Mouse (Mus musculus) brain, adult 2 months (tissue): Measurements from ENCODE around the gene Hdac4.
A peak's percentile ranks its signal among the peaks of the same experiment; 100 is the strongest.

ENCODE experiments used
- DNase-seq: peaks from one replicate; pipeline ENCODE4 v3.0.0; 2011; ENCODE audit warnings: low read depth, low spot score

The Hdac4 gene

DNA sequence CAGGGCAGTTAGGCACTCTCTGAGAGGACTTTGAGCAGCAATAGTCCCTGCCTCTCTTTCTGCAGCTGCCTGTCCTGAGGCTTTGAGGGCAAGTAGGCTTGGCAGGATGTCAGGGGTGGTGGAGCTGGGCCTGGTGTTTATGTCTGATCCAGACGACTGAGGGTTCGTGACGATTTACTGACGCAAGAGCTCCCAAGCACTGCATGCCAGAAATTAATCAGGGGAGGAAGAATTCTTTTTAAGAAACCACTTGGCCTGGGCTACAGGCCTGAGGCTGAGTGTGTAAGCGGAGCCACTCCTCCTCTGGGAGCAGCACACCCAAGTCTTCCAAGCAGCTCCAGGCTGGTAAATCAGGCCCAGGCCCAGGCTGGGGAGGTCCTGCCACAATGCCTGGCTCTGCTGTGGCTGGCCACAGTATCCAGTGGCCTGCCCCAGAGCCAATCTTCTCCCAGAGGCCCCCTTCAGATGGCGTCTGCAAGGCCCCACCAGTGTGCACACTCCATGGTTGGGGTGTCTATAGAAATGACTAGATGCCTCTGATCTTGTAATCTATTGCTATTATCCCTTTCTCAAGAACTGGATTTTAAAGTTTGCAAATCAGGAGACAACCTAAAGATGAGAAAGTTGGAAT lies 64.9 kb downstream of the Hdac4 start:
- DNase-seq = peak; percentile 70

DNA sequence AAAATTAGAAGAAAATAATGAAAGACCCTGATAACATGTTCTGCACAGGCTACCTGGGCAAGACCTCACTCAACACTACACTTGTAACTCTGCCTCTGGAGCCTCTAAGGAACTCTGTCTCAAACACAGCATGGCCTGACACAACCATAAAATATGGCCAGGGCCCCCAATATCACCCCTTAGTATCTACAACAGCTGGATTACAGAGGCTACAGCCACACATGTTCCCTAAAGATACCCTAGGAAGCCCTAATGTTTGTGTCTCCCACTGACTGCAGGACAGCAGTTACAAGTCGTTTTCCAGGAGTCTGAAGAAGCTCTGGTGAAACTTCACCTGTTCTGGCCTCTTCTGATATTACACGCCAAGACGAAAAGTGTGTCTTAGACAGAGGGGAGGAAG lies 65.7 kb downstream of the Hdac4 start:
- no peak for DNase-seq

DNA sequence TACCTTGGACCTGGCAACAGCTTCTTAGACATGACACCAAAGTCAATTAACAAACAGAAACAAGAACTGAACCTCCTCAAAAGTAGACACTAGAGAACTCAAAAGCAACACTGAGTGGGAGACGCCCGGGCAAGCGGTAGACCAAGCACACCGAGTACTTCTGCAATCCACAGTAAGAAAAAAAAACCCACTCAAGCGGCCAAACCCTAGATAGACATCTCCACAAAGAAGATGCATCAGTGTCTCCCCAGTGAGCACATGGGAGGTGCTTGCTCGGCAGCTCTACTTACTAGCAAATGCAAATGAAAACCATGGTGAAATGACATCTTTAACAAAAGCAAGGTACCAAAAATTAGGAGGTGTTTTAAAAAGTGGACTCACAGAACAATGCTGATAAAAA lies 67.7 kb downstream of the Hdac4 start:
- no peak for DNase-seq

DNA sequence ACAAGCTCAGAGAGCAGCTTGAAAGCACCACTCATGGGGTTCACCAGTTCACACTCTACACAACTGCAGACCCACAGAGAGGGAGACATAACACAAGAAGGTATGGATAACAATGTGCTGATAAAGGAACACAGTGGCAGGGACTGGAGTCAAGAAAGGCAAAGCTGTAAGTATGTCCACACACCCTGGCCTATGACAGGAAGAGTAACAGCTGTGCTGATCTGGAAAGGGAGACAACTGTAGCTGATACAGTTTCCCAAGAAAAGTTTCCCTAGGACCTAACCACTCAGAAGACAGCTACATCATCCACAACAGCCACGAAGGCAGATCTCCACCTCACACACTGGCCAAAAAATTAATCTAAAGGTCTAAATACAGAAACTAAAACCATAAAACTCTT lies 68.1 kb downstream of the Hdac4 start:
- no peak for DNase-seq

DNA sequence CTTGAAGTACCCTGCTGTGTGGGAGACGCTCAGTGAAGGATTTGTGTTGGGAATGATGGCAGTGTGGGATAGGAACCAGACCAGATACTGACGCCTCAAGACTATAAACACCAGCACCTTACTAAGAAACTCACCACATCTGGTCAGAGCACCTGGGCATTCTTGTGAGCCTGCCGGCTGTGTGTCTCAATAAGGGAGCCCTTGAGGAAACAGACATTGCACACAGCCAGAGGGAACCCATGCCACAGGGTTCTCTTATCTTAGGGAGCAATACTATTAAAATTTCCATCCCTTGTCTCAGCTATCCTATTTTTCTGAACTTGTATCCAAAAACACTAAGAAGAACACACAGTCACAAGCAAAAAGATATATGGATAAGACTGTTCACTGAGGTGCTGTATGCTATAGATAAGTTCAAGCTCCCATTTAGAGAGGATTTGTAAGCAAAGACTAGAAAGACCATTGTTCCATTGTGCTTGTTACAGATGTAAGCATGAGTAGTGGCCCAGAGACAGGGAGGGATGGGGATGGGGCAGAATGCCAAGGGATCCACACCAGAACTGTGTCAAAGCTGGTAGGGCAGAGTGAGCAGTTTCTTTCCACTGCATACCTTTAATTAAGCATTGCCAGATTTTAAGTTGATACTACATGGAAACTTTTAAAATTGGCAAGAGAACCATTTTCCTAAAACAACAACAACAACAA lies 70.8 kb downstream of the Hdac4 start:
- DNase-seq = peak; percentile 73

DNA sequence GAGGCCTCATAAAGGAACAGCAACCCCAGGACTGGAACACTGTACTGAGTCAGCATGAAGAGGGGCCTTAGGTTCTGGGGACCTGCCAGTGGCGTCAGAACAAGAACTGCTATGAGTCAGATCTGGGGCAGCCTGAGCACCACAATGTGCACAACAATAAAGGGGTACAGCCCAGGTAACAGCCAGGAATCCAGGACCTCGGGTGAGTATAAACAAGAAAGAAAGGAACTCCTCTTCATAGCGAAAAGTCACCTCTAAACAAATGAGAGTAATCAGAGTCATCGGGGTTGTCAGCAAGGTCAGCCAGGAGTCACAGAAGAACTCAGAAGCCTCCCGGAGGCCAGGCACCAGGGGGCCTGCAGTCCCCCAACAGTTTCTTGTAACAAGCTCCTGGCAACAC lies 76.2 kb downstream of the Hdac4 start:
- DNase-seq = no peak

DNA sequence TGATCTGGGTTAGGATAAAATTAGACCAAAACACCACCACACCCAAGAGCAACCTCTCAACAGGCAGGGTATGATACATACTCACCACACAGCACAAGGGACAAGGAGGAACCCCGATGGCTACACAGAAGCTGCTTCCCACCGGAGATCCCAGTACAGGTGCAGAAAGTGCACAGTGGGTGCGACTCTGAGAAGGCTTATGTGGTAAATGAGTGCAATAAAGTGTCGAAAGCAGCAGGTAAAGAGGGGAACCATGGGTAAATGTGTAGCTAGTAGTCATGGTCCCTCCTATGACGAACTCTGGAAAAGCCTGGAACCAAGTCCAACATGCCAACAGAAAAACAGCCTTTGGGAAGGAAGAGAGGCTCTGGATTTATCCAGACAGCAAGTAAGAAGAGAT lies 77.9 kb downstream of the Hdac4 start:
- DNase-seq = no peak

DNA sequence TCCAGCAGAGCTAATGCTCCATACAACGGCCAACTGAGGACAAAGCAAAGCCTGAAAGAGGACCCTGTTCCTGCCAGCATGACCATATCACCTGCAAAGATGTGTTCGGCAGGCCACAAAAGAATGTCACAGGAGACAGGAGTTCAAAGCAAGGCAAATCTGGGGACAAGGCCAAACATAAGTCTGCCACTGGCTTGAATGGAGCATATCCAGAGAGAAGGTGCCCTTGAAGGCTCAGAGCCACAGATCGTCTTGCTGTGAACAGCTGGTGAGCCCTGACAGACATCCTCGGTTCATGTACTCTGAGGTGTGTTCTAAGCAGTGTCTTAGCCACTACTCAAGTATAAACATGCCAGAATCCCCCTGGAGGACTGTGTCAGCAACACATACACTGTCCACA lies 79.3 kb downstream of the Hdac4 start:
- DNase-seq = no peak

DNA sequence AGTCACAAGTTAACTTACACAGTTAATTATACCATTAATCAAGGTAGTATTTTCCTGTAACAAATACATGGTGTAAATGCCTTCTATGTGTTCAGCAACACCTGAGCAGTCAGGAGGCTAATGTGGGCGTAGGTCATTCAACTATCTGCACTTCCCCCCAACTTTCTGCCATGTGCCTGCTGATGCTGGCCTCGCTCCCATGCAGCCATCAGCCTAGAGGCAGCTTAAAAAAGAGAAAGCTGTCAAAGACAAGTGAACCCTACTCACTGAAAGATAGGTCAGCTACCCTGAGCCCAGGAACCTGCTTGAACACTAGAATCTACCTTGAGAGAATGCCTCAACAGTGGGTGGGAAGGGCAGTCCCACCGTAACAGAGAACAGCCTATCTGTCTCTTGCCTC lies 81.4 kb downstream of the Hdac4 start:
- DNase-seq = no peak

DNA sequence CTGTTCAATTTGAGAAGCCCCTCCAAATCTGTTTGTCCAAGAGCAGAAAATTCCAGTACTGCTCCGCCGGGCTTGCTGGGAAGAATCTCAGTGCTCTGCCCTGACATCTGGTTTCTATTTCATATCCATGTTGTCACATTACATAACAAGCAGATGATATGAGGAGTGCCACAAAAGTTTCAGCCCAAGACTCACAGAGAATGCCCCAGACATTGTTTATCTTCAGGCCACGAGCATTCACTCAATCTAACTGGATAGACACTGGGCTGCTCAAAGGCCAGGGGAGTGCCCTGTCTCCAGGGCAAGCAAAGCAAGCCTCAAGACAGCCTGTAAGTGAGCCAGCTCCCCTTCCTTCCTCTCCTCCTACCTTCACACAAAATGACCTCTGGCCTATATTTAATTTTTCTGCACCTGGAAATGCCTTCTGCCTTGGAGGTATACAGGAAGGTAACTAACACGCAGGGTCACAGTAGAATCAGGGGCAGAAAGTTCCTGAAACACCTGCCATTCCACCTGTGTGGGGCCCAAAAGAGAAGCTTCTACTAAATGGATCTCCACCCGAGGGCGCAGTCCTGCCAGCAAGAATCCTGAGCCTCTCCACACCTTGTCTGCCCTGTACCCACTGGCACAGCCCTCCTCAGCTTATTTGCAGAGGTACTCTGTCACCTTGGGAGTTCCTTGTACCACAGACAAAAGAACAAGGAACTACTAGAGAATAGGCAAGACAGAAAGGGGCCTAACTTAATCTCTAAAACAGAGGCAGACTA lies 82.1 kb downstream of the Hdac4 start:
- no peak for DNase-seq

DNA sequence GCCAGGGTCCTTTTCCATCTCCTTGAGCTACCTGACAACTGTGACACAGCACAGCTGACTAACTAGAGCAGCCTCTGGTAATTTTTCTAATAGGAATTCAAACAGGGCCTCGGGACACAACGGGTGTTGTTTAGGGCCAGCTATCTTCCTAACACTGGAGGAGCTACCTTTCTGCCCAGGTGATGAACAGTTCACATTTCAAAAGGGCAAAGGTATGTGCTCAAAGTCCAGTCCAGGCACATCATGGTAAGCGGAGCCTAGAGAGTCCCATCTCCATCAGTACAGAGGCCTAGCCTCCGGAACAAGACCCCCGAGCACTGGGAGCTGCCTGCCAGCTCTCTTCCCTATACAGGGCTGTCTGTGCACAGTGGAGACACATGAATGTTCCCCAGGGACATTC lies 82.9 kb downstream of the Hdac4 start:
- DNase-seq = no peak

DNA sequence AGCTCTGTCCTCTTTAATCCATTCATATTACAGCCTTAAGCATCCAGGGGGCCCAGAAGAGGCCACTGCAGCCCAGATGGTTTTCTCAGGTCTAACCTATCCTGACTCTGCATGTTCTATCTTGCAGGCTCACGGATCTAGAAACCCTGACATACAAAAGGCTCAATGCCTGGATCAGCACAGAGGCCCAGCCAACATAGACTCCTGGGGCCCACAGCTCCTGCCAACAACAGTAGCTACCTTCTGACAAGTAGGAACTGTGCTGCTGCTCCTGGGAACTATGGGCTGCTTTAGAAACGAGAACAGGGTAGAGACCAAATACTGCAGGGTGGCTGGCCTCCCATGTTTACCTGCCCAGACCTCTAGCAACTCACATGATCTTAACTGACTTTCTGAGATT lies 83.9 kb downstream of the Hdac4 start:
- DNase-seq = peak; percentile 54

DNA sequence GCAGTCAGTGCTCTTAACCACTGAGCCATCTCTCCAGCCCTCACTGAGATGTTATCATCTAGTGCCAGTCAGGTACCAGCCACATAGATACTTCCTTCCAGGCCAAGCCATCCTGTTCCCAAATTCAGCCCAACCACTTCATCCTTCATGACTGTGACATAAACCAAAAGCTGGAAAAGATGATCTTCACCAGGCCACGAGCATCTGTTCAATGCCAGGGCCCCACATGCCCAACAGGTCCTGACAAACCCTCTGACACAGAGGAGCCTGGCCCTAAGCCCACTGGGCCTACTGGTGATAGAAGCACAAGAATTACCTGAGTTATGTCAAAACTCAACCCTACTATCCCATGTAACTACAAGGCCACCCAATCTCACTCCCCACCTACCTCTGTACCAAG lies 84.5 kb downstream of the Hdac4 start:
- no peak for DNase-seq

DNA sequence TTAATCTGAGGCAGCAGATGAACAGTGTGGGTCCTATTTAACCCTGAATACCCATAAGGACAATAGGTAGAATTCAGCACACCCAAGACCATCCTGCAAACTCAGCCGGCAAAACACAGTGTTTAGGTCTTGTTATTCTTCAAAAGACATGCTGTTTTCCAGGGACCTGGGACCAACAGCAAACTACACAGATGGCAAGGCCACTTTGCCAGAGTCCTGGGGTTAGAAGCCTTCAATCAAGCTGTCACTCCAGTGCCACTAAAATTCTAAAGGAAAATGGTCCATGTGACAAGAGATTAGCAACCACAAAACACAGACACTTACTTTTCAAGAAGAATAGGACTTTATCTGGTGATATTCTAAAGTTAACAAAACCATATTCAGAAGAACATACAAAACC lies 86.3 kb downstream of the Hdac4 start:
- peak; percentile 91 for DNase-seq

DNA sequence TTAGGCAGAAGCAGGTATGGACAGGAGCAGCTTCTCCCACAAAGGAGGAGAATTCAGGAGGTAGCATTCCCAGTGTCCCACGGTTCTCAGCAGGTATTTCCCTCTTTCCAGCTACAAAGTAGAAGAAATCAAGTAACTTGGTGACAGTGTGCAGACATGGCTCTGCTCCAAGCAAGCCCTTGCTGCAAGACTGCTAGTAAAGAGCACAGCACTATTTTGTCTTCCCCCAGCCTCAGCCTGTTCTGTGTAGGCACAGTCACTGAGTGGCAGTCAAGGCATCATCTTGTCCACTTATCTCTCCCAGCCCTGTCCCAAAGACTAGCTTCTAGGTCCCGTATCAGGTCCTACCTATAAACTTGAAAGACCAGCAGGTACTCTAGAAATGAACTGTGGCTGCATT lies 86.9 kb downstream of the Hdac4 start:
- no peak for DNase-seq

DNA sequence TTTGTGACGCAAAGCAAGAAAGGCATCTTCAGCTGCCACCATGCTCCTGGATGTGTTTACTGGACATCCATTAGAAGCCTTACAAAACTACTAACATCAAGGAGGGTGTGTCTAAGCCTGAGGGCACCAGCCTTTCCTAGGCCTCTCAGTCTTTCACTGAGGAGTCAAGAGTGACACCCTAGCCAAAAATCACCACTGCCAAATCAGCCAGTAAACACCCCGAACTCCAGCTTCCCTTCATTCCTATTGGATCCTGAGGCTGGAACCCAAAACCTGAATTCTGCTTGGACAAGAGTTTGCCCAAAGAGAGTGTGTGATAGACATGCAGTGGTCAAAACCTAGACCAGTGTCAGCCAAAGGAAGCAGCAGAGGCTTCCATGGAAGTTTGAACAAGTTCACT lies 87.5 kb downstream of the Hdac4 start:
- no peak for DNase-seq

DNA sequence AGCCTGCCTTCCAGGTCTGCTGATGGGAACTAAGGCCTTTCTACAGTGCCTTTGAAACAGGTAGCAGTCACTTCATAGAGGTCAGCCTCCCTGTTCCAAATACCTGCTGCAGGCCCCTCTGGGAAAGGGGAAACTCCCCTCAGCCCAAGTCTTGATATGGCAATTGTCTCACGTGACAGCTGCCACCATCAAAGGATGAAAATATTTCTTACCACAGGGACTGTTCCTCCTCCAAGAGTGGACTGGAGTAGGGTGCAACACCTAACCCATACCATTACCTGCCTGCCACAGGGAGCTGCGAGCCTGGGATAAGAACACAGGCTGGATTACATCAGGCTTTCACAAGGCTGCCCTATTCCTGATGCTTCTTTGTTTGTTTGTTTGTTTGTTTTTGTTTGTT lies 88.0 kb downstream of the Hdac4 start:
- no peak for DNase-seq

DNA sequence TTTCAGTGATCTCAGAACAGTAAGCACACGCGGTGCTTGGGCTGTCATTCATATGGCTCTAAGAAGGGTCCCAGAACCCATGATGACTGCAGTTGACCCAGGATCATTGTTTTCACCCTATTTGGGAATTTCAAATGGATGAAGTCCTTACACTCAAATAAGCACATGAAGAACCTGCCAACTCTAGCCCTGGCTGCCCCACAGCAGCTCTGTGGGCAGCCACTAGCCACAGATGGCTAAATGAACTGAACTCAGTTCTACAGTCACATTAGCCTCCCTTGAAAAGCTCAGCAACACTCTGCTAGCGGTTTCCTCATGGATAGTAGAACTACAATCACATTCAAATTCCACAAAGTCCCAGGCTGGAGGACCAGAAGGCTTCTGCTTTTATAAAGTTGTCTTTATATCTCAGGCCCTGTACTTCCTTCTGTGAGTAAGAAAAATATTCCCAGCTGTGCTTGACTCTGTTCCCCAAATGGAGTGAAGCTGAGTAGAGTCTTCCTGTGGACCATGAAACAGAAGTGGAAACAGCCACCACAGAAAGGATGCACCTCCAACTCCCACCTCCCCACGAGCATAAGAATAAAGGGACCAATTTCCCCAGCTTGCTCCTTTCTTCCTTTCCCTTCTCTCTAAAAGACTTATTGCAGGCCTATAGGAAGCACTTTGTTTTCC lies 88.9 kb downstream of the Hdac4 start:
- peak; percentile 83 for DNase-seq

DNA sequence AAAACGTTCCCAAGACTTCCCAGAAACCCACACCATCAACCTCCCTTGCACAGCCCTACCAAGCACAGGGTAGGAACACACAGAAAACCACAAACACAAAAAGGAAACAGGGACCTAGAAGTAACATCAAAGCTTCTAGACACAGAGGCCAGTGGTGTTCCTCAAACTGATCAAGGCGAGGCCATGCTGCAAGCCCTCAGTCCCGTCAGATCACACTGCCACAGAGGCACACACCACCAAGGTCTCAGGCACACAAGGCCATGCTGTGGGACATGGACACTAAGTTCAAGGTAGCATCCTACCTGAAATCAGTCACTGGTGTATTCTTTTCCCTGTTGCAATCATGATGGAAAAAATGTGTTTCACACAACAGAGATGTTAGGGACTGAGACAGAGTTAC lies 90.8 kb downstream of the Hdac4 start:
- DNase-seq = no peak

DNA sequence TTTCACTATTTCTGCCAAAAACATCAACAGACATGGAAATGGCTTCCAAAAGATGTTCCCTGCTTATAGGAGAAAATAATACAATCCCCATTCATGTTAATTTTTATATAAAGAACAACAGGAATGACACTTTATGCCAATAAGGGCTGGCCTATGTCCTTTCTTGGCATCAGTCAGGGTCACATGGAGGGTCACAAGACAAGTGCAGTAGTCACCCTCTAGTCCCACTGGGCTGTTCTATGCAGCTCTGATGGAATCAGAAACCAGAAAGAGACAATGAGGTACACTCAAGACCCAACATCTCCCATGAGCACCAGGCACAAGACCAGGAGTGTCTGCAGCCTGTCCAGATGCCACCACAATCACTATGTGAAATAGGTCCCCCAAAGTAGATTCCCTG lies 91.5 kb downstream of the Hdac4 start:
- no peak for DNase-seq

DNA sequence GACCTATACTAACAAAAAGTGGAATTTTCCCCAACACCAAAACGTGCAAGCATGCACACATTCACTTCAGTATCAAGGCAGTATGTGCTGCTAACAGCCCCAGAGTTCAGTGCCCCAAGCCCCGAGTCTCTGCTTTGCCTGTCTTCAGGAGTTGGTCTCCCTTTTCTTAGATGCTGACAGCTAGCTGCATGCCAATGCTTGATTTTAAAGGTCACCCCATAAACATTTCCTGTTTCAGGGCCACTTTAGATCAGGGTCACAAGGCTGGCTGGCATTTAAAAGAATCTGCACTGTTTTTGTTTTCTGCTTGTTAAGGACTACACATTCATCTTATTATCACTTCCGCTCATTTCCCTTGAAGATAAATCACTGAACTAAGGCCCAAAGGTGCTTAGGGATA lies 92.1 kb downstream of the Hdac4 start:
- no peak for DNase-seq

DNA sequence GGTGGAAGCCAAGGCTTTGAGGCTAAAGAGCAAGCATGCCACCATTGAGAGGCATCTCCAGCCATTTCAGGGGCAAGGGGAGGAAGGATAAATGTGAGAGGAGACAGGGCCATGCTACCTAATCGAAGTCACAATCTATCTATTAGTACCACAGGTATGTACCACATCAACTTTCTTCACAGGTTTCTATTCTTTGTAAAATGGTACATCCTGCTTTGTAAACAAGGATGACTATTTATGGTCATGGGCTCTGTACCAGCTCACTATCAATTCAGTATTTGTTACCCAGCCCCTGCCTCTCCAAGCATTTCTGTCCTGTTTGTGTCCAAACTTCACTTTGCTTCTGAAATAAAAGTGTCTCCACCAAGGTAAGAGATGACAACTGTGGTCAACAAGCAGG lies 92.7 kb downstream of the Hdac4 start:
- DNase-seq = no peak
